Mouse (Mus musculus): ENCODE measurements around the gene Dbi. TPM values are rescaled to one million over a fixed set of nuclear protein-coding genes. Genes with fewer than 3 reads are reported as not detected.

The Dbi gene
- polyA plus RNA-seq, 1 experiment = 137 TPM

DNA sequence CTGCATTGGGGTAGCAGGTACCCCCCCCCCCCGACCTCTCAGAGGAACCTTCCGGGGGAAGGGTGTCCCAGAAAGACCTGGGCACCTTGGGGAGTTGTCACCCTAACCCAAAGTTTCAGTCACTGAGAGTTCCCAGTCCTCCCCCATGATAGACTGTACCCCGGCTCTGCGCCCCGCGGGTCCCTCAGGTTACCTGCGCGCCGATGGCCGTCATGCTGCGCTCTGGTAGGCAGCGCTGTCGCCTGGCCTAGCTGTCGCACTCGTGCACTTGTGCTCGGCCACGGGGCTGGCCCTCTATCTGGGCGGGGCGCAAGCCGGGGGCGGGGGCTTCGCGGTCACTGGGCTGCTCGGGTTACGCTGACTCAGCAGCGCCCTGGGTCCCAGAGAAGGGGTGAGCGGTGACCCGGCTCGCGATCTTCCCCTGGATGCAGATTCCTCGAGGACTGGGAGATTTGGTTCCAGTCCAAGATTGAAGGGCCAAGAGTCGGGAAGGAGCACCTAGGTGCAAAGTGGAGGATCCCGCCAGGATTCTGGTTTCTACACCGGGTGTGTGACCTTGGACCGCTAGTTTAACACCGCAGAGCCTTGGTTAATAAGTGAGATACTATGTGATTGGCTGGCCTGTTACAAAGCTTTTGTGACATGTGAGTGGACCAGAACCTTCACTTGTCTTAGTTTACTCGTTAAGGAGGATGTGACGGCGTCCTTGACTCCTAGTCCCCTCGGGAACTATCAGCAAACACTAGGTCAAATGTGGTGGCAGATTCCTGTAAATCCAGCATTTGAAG is 47.2 kb downstream of the Dbi start, which contains the start of gene Tmem37:
Gene Tmem37, minus strand, starts transcription at position 556 of the 788 bp plus-strand sequence.
- Histone ChIP-seq H3K27ac (ENCODE audit: control insufficient read depth, insufficient read depth, low read depth, low read length, poor library complexity) (0 out of 2 replicates have a peak within 1 kb of the TSS, but pooled peaks have one; percentile 22), H3K4me1 (ENCODE audit: control insufficient read depth, insufficient read depth, low read length) (peaks cover 2% of the 10 kb centered on the region; the same call in 1 of the 2 replicates), H3K4me3 (replicated peaks; ENCODE audit: control insufficient read depth, low read depth, low read length) (no peak within 1 kb of the TSS)
- 4% methylated on average over 40 of the region's 40 CpGs for WGBS
- no peak; the same call in 1 of the 2 replicates for TF ChIP-seq POLR2A (IDR thresholded peaks at IDR 0.05; ENCODE audit: borderline replicate concordance, control insufficient read depth, low read depth, low read length)
- TF ChIP-seq CTCF (IDR thresholded peaks at IDR 0.05; ENCODE audit: control insufficient read depth, insufficient read depth, low read length) = no peak

GRCm38 (mm10) chr1:120072900-120073299 is 48.0 kb downstream of the Dbi start:
- no peak for TF ChIP-seq CTCF (IDR thresholded peaks at IDR 0.05; ENCODE audit: control insufficient read depth, insufficient read depth, low read length)
- no peak overlapping the region for H3K27ac ChIP-seq (ENCODE audit: control insufficient read depth, insufficient read depth, low read depth, low read length, poor library complexity)
- 10% methylated on average over 16 of the region's 16 CpGs for WGBS

DNA sequence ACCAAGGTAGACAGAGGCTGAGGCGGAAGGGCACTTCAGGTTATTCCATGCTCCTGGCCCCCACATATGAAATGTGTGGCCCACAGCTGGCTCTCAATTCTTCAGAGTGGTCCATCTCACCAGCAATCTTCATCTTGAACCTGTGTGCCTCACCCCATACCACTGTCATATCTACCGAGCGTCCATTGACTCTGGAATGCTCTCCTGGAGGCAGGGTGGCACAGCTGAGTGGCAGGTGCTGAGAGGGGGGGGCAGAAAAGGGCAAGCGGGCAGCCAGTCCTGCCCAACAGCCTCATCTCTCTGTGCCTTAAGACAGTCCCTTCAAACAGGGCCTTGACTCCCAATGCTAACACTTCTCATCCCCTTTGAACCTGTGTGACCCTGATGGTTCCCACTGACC is 49.7 kb downstream of the Dbi start:
- 77% methylated on average over 4 of the region's 4 CpGs for WGBS
- TF ChIP-seq POLR2A (IDR thresholded peaks at IDR 0.05; ENCODE audit: borderline replicate concordance, control insufficient read depth, low read depth, low read length) (no peak), CTCF (IDR thresholded peaks at IDR 0.05; ENCODE audit: control insufficient read depth, insufficient read depth, low read length) (no peak)
- no peak overlapping the region for H3K27ac ChIP-seq (ENCODE audit: control insufficient read depth, insufficient read depth, low read depth, low read length, poor library complexity)
- no peak overlapping the region for H3K4me3 ChIP-seq (replicated peaks; ENCODE audit: control insufficient read depth, low read depth, low read length)
- peaks cover 2% of the 10 kb centered on the region; the same call in 1 of the 2 replicates for H3K4me1 ChIP-seq (ENCODE audit: control insufficient read depth, insufficient read depth, low read length)

More at GRCm38 (mm10) chr1:120072900-120073299, 48.0 kb downstream of the Dbi start:
- Histone ChIP-seq H3K4me3 (replicated peaks; ENCODE audit: control insufficient read depth, low read depth, low read length) (no peak overlapping the region), H3K4me1 (ENCODE audit: control insufficient read depth, insufficient read depth, low read length) (peaks cover 2% of the 10 kb centered on the region; the same call in 1 of the 2 replicates)

GRCm38 (mm10) chr1:120070168-120070567 is 50.7 kb downstream of the Dbi start:
- no peak overlapping the region for H3K27ac ChIP-seq (ENCODE audit: control insufficient read depth, insufficient read depth, low read depth, low read length, poor library complexity)
- WGBS = 78% methylated on average over 6 of the region's 6 CpGs
- TF ChIP-seq POLR2A (IDR thresholded peaks at IDR 0.05; ENCODE audit: borderline replicate concordance, control insufficient read depth, low read depth, low read length) (no peak), CTCF (IDR thresholded peaks at IDR 0.05; ENCODE audit: control insufficient read depth, insufficient read depth, low read length) (no peak)
- H3K4me1 ChIP-seq (ENCODE audit: control insufficient read depth, insufficient read depth, low read length) = peaks cover 2% of the 10 kb centered on the region; the same call in 1 of the 2 replicates
- H3K4me3 ChIP-seq (replicated peaks; ENCODE audit: control insufficient read depth, low read depth, low read length) = no peak overlapping the region

GRCm38 (mm10) chr1:120069120-120069519 is 51.8 kb downstream of the Dbi start:
- Histone ChIP-seq H3K4me1 (ENCODE audit: control insufficient read depth, insufficient read depth, low read length) (no peaks in the 10 kb centered on the region), H3K4me3 (replicated peaks; ENCODE audit: control insufficient read depth, low read depth, low read length) (no peak overlapping the region), H3K27ac (ENCODE audit: control insufficient read depth, insufficient read depth, low read depth, low read length, poor library complexity) (no peak overlapping the region)
- WGBS = 70% methylated on average over 5 of the region's 5 CpGs
- TF ChIP-seq POLR2A (IDR thresholded peaks at IDR 0.05; ENCODE audit: borderline replicate concordance, control insufficient read depth, low read depth, low read length) (no peak), CTCF (IDR thresholded peaks at IDR 0.05; ENCODE audit: control insufficient read depth, insufficient read depth, low read length) (no peak)

DNA sequence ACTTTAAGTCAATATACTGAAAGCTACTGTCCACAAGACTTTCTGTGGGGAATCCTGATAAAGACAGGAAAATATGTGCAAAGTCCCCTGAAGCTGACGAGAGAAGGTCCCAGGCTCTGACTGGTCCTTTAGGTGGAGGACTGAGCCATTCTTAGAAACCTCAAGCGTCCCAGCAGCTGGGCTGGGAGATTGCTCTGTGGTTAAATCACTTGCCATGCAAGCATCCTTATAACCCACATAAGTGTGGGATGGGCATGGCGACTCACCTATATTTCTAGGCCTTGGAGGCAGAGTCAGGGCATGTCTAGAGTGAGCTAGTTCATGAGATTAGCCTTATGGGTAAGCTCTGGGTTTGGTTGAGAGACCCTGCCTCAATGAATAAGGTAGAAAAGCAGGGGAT is 54.3 kb downstream of the Dbi start:
- TF ChIP-seq POLR2A (IDR thresholded peaks at IDR 0.05; ENCODE audit: borderline replicate concordance, control insufficient read depth, low read depth, low read length) = no peak
- no peak for TF ChIP-seq CTCF (IDR thresholded peaks at IDR 0.05; ENCODE audit: control insufficient read depth, insufficient read depth, low read length)
- no peaks in the 10 kb centered on the region for H3K4me1 ChIP-seq (ENCODE audit: control insufficient read depth, insufficient read depth, low read length)

DNA sequence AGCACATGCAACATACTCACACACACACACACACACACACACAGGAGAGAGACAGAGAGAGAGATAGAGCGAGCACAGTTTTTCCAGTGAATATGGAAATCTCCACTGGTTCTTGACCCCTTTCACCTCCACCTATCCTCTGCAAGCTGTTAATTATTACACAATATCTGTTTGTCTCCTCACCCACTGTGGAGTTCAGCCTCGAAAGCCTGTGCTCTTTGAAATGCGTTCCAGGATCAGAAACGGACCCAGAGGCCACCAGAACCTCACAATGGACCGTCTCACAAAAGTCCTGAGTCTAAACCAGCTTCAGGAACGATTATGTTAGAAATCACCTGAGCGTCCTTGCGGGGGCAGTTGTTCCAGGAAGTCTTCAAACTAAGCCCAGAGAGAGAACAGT is 54.7 kb downstream of the Dbi start:
- no peaks in the 10 kb centered on the region for H3K4me1 ChIP-seq (ENCODE audit: control insufficient read depth, insufficient read depth, low read length)
- no peak for TF ChIP-seq POLR2A (IDR thresholded peaks at IDR 0.05; ENCODE audit: borderline replicate concordance, control insufficient read depth, low read depth, low read length)
- TF ChIP-seq CTCF (IDR thresholded peaks at IDR 0.05; ENCODE audit: control insufficient read depth, insufficient read depth, low read length) = no peak
- H3K27ac ChIP-seq (ENCODE audit: control insufficient read depth, insufficient read depth, low read depth, low read length, poor library complexity) = no peak overlapping the region
- H3K4me3 ChIP-seq (replicated peaks; ENCODE audit: control insufficient read depth, low read depth, low read length) = no peak overlapping the region
- 76% methylated on average over 8 of the region's 8 CpGs for WGBS

More for the DNA sequence above, 54.3 kb downstream of the Dbi start:
- 54% methylated on average over 3 of the region's 3 CpGs for WGBS
- H3K27ac ChIP-seq (ENCODE audit: control insufficient read depth, insufficient read depth, low read depth, low read length, poor library complexity) = no peak overlapping the region
- H3K4me3 ChIP-seq (replicated peaks; ENCODE audit: control insufficient read depth, low read depth, low read length) = no peak overlapping the region

DNA sequence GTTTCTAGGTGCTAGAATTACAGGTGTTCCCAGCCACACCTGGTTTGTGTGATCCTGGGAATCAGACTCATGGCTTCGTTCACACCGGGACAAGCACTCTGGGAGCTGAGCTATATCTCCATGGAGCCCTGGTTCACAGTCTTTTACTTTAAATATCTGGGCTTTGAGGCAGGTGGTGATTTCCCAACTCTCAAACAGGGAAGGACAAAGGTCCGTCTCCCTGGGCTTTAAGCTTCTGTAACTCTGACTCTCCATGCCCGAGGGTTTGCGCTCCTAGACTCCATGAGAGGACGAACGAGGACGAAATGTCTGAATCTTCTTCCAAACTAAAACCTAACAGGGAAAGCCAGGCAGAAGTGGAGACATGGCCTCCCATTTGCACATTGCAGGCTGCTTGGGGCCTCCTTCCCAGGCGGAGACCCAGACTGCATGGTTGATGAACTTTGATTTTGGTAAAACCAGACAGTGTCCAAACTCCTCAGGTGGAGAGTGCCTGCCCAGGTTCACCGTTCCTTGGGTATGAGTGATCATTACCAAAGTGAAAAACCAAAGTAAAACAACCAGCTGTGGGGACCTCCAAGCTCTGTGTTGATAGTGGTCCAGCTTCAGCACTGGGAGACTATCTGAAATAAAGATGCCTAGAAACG is 56.7 kb downstream of the Dbi start:
- Histone ChIP-seq H3K4me1 (ENCODE audit: control insufficient read depth, insufficient read depth, low read length) (no peaks in the 10 kb centered on the region), H3K27ac (ENCODE audit: control insufficient read depth, insufficient read depth, low read depth, low read length, poor library complexity) (no peak overlapping the region), H3K4me3 (replicated peaks; ENCODE audit: control insufficient read depth, low read depth, low read length) (no peak overlapping the region)
- TF ChIP-seq CTCF (IDR thresholded peaks at IDR 0.05; ENCODE audit: control insufficient read depth, insufficient read depth, low read length) = no peak
- TF ChIP-seq POLR2A (IDR thresholded peaks at IDR 0.05; ENCODE audit: borderline replicate concordance, control insufficient read depth, low read depth, low read length) = no peak
- 83% methylated on average over 11 of the region's 11 CpGs for WGBS

Other genes starting within 250 kb of the Dbi start
- gene Tmem177, start 207.9 kb downstream of the Dbi start, polyA plus RNA-seq (2011; ENCODE audit: insufficient read depth, insufficient read length, low replicate concordance, missing spikeins) = 2.5 and 3.0 TPM in 2 replicates
- gene Cfap221, start 123.8 kb downstream of the Dbi start, polyA plus RNA-seq (2011; ENCODE audit: insufficient read depth, insufficient read length, low replicate concordance, missing spikeins) = not detected in 2 replicates
- gene Sctr, start 114.2 kb downstream of the Dbi start, polyA plus RNA-seq (2011; ENCODE audit: insufficient read depth, insufficient read length, low replicate concordance, missing spikeins) = not detected in 2 replicates
- 2.0 and 5.8 TPM in 2 replicates for gene Tmem37, start 47.0 kb downstream of the Dbi start, polyA plus RNA-seq (2011; ENCODE audit: insufficient read depth, insufficient read length, low replicate concordance, missing spikeins)
- gene 3110009E18Rik, start 109 bp upstream of the Dbi start, polyA plus RNA-seq (2011; ENCODE audit: insufficient read depth, insufficient read length, low replicate concordance, missing spikeins) = 2.8 and 5.6 TPM in 2 replicates
- 9.4 and 16.2 TPM in 2 replicates for gene Steap3, start 151.6 kb upstream of the Dbi start, polyA plus RNA-seq (2011; ENCODE audit: insufficient read depth, insufficient read length, low replicate concordance, missing spikeins)
- not detected in 2 replicates for gene C1ql2, start 219.5 kb upstream of the Dbi start, polyA plus RNA-seq (2011; ENCODE audit: insufficient read depth, insufficient read length, low replicate concordance, missing spikeins)